Mouse (Mus musculus): ENCODE results near the gene 4933402D24Rik. TPM values are rescaled to one million over a fixed set of nuclear protein-coding genes. Genes with fewer than 3 reads are reported as not detected.

The 4933402D24Rik gene
- polyA plus RNA-seq (2012; rRNA removed): not detected in 2 replicates

DNA sequence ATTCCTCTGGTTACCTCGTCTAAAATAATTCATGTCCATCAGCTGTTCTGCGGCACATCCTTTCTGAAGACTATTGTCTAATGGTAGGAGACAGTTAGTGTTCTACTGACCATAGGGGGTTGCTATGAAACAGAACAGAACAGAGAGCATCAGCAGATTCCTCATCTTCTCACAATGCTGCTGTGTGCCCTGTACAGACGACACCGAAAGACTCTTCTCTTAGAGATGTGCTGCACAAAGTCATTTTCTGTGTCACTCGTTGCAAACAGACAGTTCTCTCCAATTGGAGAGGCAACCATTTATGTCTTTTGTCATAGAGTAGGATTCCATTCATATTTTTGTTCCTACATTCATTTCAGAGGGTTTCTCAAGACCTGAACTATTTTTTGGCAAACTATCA is at the start of gene 4933402D24Rik:
Gene 4933402D24Rik, minus strand, starts transcription at position 101 of the 400 bp plus-strand sequence.
- no peaks in the 10 kb centered on the region for H3K4me1 ChIP-seq (replicated peaks; ENCODE audit: control insufficient read depth, insufficient read depth, low read length)
- H3K27me3 ChIP-seq (ENCODE audit: control insufficient read depth, insufficient read depth, low read length): no peaks in the 10 kb centered on the region
- H3K36me3 ChIP-seq (ENCODE audit: control insufficient read depth, insufficient read depth, low read length): no peaks in the 10 kb centered on the region
- TF ChIP-seq CTCF (IDR thresholded peaks at IDR 0.05; ENCODE audit: borderline replicate concordance, control insufficient read depth, extremely low read depth, insufficient read depth, low read length, poor library complexity): no peak
- TF ChIP-seq POLR2A (IDR thresholded peaks at IDR 0.05; ENCODE audit: control insufficient read depth, extremely low read depth, insufficient read depth, low read length, poor library complexity): no peak
- no peak for DNase-seq
- WGBS: 87% methylated on average over 5 of the region's 5 CpGs
- no peak within 1 kb of the TSS for H3K27ac ChIP-seq (ENCODE audit: control insufficient read depth, insufficient read depth, low read length)
- no peak within 1 kb of the TSS for H3K4me3 ChIP-seq (ENCODE audit: control insufficient read depth, insufficient read depth, low read length)

GRCm38 (mm10) chr1:63808584-63808983 is 39.5 kb upstream of the 4933402D24Rik start:
- TF ChIP-seq POLR2A (IDR thresholded peaks at IDR 0.05; ENCODE audit: control insufficient read depth, extremely low read depth, insufficient read depth, low read length, poor library complexity) (no peak), CTCF (IDR thresholded peaks at IDR 0.05; ENCODE audit: borderline replicate concordance, control insufficient read depth, extremely low read depth, insufficient read depth, low read length, poor library complexity) (no peak)
- no peak overlapping the region for H3K4me3 ChIP-seq (ENCODE audit: control insufficient read depth, insufficient read depth, low read length)
- WGBS: 90% methylated on average over 3 of the region's 3 CpGs
- H3K4me1 ChIP-seq (replicated peaks; ENCODE audit: control insufficient read depth, insufficient read depth, low read length): no peaks in the 10 kb centered on the region
- no peaks in the 10 kb centered on the region for H3K27me3 ChIP-seq (ENCODE audit: control insufficient read depth, insufficient read depth, low read length)
- no peak for DNase-seq
- H3K36me3 ChIP-seq (ENCODE audit: control insufficient read depth, insufficient read depth, low read length): no peaks in the 10 kb centered on the region
- H3K27ac ChIP-seq (ENCODE audit: control insufficient read depth, insufficient read depth, low read length): no peak overlapping the region

DNA sequence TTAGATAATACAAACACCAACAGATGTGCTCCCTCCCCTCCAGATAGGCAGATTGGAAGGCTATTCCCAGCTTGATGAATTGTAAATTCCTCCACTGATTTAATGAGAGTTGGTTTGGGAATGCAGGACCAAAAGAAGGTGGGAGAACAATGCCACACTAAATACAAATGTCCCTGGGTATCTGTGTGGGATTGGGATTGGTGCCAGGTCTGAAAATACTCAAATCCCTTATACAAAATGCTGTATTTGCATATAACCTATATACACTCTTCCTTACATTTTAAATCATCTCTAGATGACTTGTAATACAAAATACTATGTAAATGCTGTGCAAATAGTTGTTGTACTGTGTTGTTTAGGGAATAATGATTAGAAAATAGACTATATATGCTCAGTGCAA is 36.0 kb upstream of the 4933402D24Rik start:
- no peaks in the 10 kb centered on the region for H3K4me1 ChIP-seq (replicated peaks; ENCODE audit: control insufficient read depth, insufficient read depth, low read length)
- no peaks in the 10 kb centered on the region for H3K27me3 ChIP-seq (ENCODE audit: control insufficient read depth, insufficient read depth, low read length)
- TF ChIP-seq POLR2A (IDR thresholded peaks at IDR 0.05; ENCODE audit: control insufficient read depth, extremely low read depth, insufficient read depth, low read length, poor library complexity): no peak
- no peak for TF ChIP-seq CTCF (IDR thresholded peaks at IDR 0.05; ENCODE audit: borderline replicate concordance, control insufficient read depth, extremely low read depth, insufficient read depth, low read length, poor library complexity)
- DNase-seq: no peak
- no peak overlapping the region for H3K27ac ChIP-seq (ENCODE audit: control insufficient read depth, insufficient read depth, low read length)
- no peak overlapping the region for H3K4me3 ChIP-seq (ENCODE audit: control insufficient read depth, insufficient read depth, low read length)
- H3K36me3 ChIP-seq (ENCODE audit: control insufficient read depth, insufficient read depth, low read length): no peaks in the 10 kb centered on the region

- Histone ChIP-seq H3K36me3 (ENCODE audit: control insufficient read depth, insufficient read depth, low read length) (no peaks in the 10 kb centered on the region), H3K27me3 (ENCODE audit: control insufficient read depth, insufficient read depth, low read length) (no peaks in the 10 kb centered on the region), H3K4me3 (ENCODE audit: control insufficient read depth, insufficient read depth, low read length) (no peak overlapping the region), H3K27ac (ENCODE audit: control insufficient read depth, insufficient read depth, low read length) (no peak overlapping the region), H3K4me1 (replicated peaks; ENCODE audit: control insufficient read depth, insufficient read depth, low read length) (no peaks in the 10 kb centered on the region)
- DNase-seq: no peak
- TF ChIP-seq CTCF (IDR thresholded peaks at IDR 0.05; ENCODE audit: borderline replicate concordance, control insufficient read depth, extremely low read depth, insufficient read depth, low read length, poor library complexity): no peak
- no peak for TF ChIP-seq POLR2A (IDR thresholded peaks at IDR 0.05; ENCODE audit: control insufficient read depth, extremely low read depth, insufficient read depth, low read length, poor library complexity)
These were observed 25.3 kb upstream of the 4933402D24Rik start for GRCm38 (mm10) chr1:63794326-63794725.

DNA sequence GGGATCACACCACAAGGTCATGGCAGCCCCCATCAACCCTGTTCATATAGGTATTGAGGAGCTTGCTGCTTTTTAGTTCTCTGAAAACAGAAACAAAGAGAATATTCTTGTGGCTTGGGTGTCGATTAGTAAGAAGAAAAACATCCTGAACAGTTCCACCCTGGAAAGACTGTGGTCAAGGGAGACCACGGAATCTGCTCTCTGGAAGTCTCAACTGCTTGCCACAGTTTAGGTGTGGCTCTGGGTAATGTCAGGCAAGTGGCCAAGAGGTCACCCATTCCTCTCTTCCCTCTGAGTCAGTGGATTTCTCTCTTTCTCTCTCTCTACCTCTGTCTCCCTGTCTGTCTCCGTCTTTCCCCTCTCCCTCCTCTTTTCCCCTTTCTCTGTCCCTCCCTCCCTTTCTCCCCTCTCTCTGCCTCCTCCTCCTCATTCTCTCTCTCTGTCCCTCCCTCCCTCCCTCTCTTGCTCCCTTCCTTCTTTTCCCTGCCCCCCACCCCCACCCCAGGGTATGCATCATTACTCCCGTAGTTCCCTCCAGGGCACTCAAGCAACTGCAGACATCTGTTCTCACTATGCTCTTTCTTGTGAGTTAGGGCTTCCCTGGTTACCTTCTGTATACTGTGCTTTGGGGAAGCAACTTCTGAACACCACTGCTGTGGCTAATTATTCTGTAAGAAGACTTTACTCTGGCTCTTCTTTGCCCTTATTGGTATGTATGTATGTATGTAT is 8.0 kb upstream of the 4933402D24Rik start:
- no peaks in the 10 kb centered on the region for H3K4me1 ChIP-seq (replicated peaks; ENCODE audit: control insufficient read depth, insufficient read depth, low read length)
- no peak for DNase-seq
- no peak overlapping the region for H3K27ac ChIP-seq (ENCODE audit: control insufficient read depth, insufficient read depth, low read length)
- TF ChIP-seq CTCF (IDR thresholded peaks at IDR 0.05; ENCODE audit: borderline replicate concordance, control insufficient read depth, extremely low read depth, insufficient read depth, low read length, poor library complexity) (no peak), POLR2A (IDR thresholded peaks at IDR 0.05; ENCODE audit: control insufficient read depth, extremely low read depth, insufficient read depth, low read length, poor library complexity) (no peak)
- H3K4me3 ChIP-seq (ENCODE audit: control insufficient read depth, insufficient read depth, low read length): no peak overlapping the region
- WGBS: 51% methylated on average over 4 of the region's 4 CpGs
- H3K27me3 ChIP-seq (ENCODE audit: control insufficient read depth, insufficient read depth, low read length): no peaks in the 10 kb centered on the region
- no peaks in the 10 kb centered on the region for H3K36me3 ChIP-seq (ENCODE audit: control insufficient read depth, insufficient read depth, low read length)

GRCm38 (mm10) chr1:63776396-63776795 is 7.3 kb upstream of the 4933402D24Rik start:
- no peak for DNase-seq
- H3K27me3 ChIP-seq (ENCODE audit: control insufficient read depth, insufficient read depth, low read length): no peaks in the 10 kb centered on the region
- TF ChIP-seq CTCF (IDR thresholded peaks at IDR 0.05; ENCODE audit: borderline replicate concordance, control insufficient read depth, extremely low read depth, insufficient read depth, low read length, poor library complexity): no peak
- TF ChIP-seq POLR2A (IDR thresholded peaks at IDR 0.05; ENCODE audit: control insufficient read depth, extremely low read depth, insufficient read depth, low read length, poor library complexity): no peak
- no peaks in the 10 kb centered on the region for H3K4me1 ChIP-seq (replicated peaks; ENCODE audit: control insufficient read depth, insufficient read depth, low read length)
- no peak overlapping the region for H3K27ac ChIP-seq (ENCODE audit: control insufficient read depth, insufficient read depth, low read length)
- H3K36me3 ChIP-seq (ENCODE audit: control insufficient read depth, insufficient read depth, low read length): no peaks in the 10 kb centered on the region
- no peak overlapping the region for H3K4me3 ChIP-seq (ENCODE audit: control insufficient read depth, insufficient read depth, low read length)
- WGBS: 55% methylated on average over 1 of the region's 1 CpGs

All from thymus, adult 2 months (tissue).